Mouse (Mus musculus): Measurements from ENCODE around the gene Lgi4.

Gene Lgi4

DNA sequence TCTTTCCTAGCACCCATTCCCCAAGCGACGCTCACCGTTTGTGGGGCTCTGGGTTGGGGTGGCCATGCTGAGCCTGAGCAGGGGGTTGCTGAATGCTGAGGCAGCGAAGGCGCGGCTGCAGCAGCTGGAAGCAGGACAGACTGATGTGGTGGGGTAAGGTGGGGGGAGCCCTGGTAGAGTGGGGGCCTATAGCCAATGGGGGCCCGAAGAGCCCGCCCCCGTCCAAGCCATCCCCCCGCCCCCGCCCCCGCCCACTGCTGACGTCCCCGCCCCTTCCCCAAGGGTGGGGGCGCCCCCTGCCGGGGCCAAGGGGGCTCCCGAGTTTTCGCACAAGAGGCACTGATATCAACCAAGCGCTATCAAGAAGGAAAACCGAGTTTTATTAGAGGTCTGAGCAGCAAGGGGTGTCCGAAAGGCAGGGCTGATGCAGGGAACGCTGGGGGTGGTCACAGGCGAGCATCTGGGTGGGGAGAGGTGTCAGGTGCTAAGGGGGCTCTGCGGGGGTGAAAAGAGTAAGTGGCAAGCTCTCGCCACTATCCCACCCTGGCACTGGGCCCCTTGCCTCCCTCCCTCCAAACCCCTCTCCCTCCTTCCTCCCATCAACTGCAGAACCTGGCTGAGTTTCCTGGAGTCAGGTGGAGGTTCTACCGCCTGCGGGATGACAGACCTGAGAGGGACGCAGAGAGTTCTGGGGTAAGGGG is 7.7 kb upstream of the Lgi4 start, which contains the start of gene Fxyd7:
Fxyd7 (minus strand) TSS at position 147 of the 701 bp plus-strand sequence.
- WGBS = 4% methylated on average over 28 of the region's 28 CpGs

DNA sequence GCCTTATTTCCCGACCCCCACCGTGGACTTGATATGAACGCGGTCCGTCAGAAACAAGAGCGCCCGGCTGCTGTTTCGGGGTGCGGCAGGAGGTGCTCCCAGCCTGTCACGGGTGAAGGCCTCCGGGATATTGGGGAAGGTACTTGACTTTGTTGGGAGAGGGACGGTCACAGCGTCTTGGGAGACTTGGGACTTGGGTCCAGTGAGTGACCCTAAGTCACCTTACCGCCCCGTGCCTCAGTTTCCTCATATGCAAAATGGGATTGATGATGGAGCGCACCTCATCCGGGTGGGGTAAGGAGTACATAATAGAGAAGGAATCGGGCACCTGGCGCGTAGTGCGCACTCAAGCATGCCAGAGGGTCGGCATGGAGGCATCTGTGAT is 6.9 kb upstream of the Lgi4 start:
- 7% methylated on average over 22 of the region's 22 CpGs for WGBS

DNA sequence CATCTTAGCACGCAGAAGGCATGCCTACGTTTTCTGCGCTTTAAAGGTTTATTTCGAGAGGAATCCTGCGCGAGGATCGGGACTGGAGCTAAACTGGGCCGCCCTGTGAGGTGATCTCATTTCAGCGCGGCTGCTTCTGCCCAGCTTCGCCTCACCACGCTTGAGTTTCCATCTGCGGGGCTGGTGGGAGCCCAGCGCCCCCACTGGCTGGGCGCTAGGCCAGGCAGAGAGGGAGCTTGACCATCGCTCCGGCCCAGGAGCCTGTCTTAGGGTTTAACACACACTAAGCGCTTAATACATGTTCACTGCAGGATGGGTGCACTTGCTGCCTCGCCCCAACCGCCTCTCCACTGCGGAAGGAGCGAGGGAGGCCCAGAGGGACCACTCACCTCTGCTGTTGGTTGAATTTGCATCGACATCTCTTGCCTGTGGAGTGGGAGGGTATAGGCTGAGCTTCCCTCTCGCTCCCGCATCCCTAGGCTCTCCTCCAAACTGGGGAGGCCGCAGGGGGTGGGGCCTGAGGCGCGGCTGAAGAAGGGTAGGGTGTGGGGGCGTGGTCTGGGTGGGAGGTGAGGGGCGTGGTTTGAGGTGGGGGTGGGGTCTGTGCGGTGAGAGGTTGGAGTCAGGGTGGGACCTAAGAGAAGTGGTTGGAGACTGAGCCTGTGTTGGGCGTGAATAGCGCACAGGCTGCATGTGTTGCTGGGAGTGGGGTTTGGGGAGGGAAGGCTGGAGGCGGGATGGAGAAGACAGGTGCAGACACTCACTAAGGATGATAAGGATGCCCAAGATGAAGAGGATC is 6.3 kb upstream of the Lgi4 start:
- WGBS = 6% methylated on average over 34 of the region's 34 CpGs

DNA sequence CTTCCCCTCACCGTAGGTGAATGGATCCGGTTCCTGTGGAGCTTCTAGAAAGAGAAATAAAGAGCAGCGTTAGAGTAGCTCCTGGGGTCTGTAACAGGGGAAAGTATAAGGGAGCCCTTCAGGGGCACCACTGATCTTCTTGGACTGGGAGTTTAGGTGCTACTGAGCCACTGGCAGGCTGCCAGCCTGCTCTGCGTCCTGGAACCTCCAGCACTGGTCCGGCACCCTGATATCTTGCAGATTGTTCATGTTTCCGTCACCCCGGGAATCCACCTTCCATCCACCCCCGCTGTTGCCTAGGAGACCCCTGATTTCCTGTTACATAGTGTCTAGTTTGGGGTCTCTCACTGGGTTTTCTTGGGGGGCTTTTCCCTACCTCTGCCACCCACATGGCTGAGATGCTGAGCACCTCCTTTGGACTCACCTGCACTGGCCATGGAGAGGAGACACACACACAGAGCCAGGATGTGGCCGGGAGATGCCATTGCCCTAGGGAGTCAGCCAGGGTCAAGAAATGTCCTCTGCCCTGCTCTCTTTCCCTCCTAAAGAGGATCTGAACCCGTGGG is 5.2 kb upstream of the Lgi4 start:
- 30% methylated on average over 10 of the region's 10 CpGs for WGBS

DNA sequence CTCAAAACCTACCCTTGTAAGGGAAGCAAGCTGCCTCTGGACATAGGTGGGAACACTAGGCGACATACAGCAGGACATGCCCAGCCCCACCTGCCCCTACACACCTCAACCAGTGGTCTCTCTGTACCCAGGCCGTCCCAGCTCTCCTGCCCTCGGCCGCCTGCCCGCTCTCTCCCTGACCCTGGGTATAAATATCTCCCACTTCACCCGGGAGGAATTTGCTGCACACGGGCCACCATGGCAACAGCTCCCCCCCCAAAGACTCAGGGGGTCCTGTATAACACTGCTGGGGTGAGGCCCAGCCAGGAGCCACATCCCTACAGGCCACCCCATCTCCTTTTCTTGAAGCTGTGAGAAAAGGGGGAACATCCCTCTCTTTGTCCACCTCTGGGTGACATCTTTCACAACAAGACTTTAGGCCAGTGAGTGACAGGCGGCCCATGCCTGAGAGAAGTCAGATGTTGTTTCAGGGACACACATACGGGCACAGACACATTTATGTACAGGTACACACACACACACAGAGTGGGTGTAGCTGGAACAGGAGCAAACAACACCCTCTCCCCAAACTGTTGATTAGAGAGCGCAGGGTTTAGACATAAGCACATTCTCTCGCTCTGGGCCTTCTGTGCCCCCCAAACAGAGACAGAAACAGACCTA is 4.4 kb upstream of the Lgi4 start:
- WGBS = 68% methylated on average over 11 of the region's 11 CpGs

DNA sequence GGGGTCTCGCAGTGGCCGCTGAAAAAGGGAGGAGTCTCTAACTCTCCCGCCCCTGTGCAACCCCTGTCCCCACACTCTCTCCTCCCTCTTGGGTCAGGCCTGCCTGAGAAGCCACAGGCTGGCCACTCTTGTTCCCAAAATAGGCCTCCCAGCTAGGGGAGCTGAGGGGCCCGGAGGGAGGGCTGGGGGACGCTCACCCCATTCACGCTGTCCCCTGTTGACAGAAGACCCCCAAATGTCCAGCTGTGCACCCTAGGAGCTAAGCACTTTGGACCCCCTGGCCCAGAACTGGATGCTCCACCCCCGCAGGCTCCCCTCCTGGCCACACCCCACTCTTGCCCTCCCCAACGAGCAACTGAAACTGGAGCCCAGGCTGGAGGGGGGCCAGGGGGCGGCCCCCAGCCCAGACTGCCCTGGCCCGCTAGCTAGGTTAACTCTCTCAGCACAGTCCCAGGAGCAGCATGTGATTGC is 3.8 kb upstream of the Lgi4 start:
- 33% methylated on average over 10 of the region's 10 CpGs for WGBS

DNA sequence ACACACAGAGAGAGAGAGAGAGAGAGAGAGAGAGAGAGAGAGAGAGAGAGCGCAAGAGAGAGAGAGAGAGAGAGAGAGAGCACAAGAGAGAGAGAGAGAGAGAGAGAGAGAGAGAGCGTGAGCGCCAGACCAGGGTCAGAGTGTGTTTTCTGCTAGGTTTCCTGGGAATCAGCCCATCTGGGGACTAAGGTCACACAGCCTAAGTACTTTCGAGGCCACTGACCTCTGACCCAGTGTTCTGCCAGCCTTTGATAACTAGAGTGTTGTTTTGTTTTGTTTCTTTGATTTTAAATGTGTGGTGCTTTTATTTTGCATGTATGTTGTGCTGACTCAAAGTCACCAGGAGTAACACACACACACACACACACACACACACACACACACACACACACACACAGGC is 3.3 kb upstream of the Lgi4 start:
- WGBS = 68% methylated on average over 3 of the region's 4 CpGs

DNA sequence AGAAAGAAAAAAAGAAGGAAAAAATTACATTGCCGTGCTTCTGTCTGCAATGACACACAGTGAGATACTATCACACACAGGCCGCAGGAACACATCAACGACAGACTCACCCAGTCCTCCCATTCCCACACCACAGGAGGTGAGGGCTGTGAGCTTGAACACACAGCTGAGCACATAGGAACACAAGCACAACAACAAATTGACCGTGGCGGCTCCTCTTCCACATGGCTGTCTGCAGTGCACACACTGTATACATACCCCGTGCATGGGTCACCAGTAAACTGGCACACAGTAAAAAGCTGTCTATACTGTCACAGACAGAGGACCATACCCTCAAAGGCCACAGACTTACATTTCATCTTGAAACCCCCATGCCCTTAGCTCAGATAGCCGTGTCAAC is 2.7 kb upstream of the Lgi4 start:
- WGBS = 90% methylated on average over 7 of the region's 7 CpGs

DNA sequence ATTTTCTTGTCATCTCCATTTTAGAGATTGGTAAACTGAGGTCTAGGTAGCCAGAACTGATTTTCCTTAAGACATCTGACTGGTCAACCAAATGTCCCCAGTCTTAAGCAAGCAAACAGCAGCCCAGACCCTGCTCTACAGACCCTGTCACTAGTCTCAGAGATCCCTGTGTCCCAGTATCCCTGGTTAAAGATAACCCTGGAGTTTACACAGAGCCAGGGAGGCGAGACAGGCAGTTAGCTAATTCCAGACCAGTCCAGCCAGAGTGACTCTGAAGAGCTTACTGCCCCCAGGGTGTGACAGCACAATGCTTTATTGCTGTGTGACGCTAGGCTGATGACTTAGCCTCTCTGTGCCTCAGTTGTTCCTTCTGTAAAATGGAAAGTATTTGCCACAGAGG is 2.1 kb upstream of the Lgi4 start, which contains the start of gene Fxyd1:
Fxyd1 (minus strand) TSS at position 129 of the 400 bp plus-strand sequence.
- WGBS = 96% methylated on average over 2 of the region's 2 CpGs

DNA sequence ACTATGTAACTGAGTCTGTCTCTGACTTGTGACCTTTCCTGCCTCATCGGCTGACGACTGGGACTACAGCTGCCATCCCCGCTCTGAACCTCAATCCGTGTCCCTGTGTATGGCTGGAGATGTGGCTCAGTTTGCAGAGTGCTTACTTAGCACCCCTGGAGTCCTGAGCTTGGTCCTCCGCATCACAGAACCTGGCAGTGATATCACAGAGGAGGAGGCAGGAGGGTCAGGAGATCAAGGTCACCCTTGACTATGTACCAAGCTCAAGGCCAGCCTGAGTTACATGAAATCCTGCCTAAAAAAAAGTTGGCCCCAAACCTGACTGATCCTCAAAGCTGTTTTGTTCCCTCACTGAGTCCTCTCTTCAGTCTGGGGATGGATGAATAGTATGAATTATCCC is 1.4 kb upstream of the Lgi4 start:
- WGBS = 76% methylated on average over 5 of the region's 5 CpGs

DNA sequence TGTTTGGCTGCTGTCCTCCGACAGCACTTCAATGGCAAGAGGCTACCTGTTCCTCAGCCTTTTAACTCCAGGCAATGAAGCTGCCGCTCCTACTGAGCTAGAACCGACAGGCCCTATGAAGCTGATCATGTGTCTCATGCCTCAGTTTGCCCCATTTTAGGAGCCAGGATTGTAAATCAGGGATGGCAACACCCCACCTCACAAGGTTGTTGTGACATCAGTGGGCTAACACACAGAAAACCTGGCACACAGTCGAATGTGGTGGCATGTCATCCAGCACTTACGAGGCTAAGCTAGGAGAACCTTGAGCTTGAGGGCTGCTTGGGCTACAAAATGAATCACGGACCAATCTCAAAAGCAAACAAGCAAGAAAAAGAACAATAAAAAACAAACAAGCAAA is 931 bp upstream of the Lgi4 start:
- 90% methylated on average over 6 of the region's 6 CpGs for WGBS

DNA sequence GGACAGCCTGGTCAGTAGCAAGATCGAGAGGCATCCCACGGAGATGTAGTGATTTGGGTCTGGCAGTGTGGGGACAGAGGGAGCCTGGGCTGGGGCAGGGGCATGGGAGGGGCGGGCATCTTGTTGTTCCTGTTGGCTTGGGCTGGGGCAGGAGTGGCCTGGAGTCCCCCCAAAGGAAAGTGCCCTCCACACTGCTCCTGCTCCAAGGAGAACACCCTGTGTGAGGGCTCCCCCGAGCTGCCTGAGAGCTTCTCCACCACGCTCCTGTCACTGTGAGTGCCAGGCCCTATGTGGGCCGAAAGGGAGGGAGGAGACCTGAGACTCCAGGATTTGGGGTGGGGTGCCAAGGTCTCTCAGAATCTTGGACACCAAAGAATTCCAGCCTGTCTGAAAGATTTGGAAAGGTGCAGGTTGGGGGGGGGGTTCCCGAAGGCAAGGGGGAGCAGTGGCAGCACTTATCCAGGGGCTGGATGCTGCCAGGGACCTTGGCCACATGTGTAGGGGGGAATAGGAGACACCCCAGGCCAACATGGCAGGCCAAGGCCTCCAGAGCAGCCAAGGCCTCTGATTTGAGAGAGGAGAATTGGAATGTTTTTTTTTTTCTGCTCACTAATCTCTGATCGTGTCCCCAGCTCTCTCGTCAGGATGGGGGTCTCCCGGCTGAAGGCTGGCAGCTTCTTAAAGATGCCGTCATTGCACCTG is 928 bp downstream of the Lgi4 start:
- WGBS = 74% methylated on average over 11 of the region's 11 CpGs

DNA sequence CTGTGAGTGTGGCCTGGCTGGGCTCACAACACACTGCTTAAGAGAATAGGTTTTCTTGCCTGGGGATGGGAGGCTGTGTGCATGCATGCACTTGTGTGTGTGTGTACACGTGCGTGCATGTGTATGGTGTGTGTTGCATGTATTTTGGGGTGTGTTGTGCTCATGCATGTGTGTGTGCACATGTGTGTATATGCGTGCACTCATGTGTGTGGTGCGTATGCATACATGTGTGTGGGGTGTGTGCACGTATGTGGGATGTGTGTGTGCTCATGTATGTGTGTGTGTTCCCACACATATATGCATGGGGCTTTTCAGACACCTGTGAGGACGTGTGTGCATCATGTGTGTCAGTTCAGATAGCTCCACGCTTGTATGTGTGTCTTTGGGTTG is 1.5 kb downstream of the Lgi4 start:
- WGBS = 92% methylated on average over 7 of the region's 7 CpGs

DNA sequence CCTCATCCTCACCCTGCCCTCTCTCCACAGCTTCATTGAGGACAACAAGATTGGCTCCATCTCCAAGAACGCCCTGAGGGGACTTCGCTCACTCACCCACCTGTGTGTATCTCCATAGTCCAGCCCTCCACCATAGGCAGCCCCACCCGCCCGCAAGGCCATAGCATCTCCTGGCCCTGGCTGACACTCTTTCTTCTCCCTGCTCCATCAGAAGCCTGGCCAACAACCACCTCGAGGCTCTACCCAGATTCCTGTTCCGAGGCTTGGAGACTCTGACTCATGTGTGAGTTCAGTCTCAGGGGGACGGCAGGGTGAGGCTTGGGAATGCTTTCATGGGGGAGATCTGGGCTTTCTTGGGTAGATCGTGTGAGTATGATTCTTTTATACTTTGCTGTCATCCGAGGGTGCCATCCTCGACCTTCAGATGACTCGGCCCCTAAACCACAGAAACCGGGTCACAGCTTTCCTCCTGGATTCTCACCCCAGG is 4.0 kb downstream of the Lgi4 start:
- 87% methylated on average over 12 of the region's 12 CpGs for WGBS

DNA sequence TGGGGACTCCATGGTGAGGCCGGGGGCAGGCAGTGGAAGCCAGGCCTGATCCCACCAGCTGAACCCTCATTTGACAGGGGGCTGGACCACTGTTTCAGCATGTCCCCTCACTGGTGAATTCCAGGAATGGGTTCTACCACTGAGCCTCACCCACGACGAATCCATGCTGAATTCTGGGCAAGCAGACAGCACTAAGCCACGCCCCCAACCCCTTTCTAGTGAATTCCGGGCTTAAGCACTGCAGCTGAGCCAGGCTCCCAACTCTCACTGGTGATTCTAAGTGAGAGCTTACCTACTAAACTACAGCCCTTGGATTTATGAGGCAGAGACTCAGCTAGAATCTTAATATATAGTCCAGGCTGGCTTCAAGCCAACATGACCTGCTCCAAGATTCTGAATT is 8.7 kb downstream of the Lgi4 start:
- WGBS = 36% methylated on average over 5 of the region's 5 CpGs

DNA sequence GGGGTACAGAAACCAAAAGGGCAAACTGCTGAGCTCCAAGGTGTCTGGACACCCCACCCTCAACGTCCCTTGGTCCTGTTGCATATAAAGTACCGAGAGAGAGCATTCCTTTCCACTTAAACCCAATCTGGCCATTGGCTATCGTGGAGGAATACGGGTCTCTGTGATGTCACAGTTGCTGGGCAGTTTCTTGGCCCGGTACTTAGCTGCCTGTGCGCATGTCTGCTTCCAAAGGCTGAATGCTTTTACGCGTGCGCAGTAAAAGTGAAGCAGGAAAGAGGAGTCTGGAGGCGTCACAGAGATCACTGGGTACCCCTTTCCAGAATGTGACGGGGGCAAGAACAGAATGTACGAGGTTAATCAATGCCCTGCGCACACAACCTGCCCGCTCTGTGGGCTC is 10.3 kb downstream of the Lgi4 start:
- WGBS = 91% methylated on average over 14 of the region's 14 CpGs

DNA sequence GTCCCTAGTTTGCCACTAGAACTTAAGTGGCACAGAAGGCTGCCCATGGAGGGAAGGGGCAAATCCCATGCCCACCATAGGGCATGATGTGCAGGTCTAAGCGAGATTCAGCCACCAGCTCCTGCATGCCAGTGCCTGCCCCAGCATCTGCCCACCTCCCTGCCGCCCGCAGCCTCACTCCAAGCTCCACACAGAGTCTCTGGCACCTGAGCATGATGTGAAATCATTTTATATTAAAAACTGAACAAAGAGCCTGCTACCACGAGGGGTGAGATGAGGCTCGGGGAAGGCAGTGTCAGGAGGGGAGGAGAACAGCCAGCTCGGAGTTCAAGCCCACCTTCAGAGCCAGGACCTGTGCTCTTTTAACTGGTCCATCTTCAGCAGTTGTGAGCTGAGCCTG is 11.2 kb downstream of the Lgi4 start:
- 63% methylated on average over 6 of the region's 6 CpGs for WGBS

DNA sequence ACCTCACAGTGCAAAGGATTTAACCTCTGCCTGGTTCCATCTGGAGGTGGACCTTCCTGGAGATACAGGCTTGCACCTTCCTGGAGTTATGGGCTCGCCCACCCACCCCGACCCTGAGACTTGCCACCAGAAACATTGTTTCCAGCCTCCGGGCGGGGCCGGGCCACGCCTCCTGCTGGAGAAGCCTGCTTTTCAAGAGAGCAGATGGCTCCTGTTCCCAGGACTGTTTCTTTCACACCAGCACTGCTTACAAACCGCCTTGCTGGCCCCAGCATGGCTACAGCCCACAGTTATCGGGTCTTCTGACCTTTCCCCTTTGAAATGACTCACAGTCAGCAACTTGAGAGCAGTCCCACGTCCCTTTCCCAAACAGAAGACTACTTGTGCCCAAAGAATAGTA is 13.2 kb downstream of the Lgi4 start:
- WGBS = 69% methylated on average over 9 of the region's 9 CpGs

DNA sequence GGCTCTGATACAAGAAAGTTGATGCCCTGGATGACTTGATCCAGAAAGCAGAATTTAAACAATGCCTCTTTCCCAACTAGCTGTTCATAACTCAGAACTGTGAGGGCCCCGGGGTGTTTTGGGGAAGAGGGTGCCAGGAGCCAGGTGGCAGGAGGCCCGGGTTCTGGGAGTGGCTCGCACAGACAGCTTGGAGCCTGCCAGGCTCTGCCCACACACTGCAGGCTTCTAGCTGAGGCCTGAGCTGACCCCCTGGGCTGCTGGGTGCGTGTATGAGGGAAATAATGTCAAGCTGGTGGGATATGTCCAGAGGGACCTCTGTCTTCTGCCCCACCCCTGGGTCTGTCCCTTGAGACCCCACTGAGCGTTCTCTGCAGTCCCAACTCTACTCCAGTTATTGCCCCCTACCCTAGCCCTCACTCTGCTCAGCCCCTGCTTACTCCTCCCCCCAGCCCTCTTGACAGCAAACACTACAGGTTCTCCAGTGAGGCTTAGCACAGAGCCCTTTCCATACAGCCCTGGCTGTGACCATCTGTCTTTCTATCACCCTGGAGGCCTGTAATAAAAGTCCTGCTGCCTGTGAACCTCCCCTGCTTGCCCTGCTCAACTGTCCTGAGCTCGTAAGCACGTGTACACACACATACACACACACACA is 15.0 kb downstream of the Lgi4 start:
- 51% methylated on average over 7 of the region's 7 CpGs for WGBS

DNA sequence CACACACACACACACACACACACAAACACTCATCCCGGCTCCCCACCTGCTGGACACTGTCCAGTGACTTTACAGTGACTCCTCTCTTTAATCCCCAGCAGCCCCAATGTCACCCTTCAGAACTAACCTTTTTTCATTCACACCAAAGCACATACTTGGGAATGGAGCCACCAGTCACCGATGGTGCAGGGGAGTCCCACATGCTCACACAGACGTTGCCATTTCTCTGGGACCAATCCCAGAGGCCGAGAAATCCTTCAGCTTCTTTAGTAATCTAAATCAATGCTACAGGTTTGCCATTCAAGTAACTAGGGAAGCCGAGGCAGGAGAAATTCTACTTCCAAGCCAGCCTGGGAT is 15.5 kb downstream of the Lgi4 start:
- 45% methylated on average over 5 of the region's 5 CpGs for WGBS

DNA sequence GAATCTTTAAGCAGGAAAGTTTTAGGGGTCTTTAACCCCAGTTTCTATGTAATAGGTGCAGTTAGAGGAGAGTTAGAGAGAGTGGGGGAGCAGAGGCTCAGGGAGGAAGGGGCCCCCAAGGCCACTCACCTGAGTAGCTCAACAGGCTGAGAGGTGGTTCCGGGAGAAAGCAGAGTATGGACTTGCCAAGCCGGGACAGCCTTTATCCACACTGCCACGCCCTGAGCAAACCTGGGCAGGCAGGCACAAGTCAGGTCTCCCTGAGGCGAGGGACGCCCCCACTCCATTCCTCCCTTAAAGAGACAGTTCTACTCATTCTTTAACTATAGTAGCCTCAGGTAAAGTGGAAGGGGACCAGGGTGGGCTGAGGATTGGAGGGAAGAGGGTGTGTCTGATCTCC is 17.4 kb downstream of the Lgi4 start, which contains the start of gene Fxyd3:
Fxyd3 (minus strand) TSS at position 213 of the 400 bp plus-strand sequence.
- WGBS = 82% methylated on average over 5 of the region's 5 CpGs
